Mouse (Mus musculus): Measurements from ENCODE around the gene Ube2r2.

Gene Ube2r2

GRCm38 (mm10) chr4:41135711-41136453 lies at the start of gene Ube2r2:
Ube2r2 (plus strand) TSS chr4:41135743.
- in situ Hi-C loops (cut with MboI; ENCODE audit: unreplicated experiment in 2 of 2) = loop anchor here in 1 of 2 experiments (25.0 kb wide), 1 partner anchor 374 kb away; the partner anchor contains the start of gene Smu1

GRCm38 (mm10) chr4:41086947-41087346 lies 48.6 kb upstream of the Ube2r2 start:
- in situ Hi-C loops (cut with MboI; ENCODE audit: unreplicated experiment in 2 of 2) = no loop called here

- in situ Hi-C loops (cut with MboI; ENCODE audit: unreplicated experiment in 2 of 2) = no loop called here
These were observed 47.9 kb upstream of the Ube2r2 start for GRCm38 (mm10) chr4:41087459-41088298.

GRCm38 (mm10) chr4:41089189-41089588 lies 46.4 kb upstream of the Ube2r2 start:
- in situ Hi-C loops (cut with MboI; ENCODE audit: unreplicated experiment in 2 of 2) = no loop called here

GRCm38 (mm10) chr4:41089705-41090104 lies 45.8 kb upstream of the Ube2r2 start:
- in situ Hi-C loops (cut with MboI; ENCODE audit: unreplicated experiment in 2 of 2) = no loop called here

- in situ Hi-C loops (cut with MboI; ENCODE audit: unreplicated experiment in 2 of 2) = no loop called here
These were observed 44.2 kb upstream of the Ube2r2 start for GRCm38 (mm10) chr4:41091391-41091790.

- in situ Hi-C loops (cut with MboI; ENCODE audit: unreplicated experiment in 2 of 2) = no loop called here
These were observed 42.6 kb upstream of the Ube2r2 start for GRCm38 (mm10) chr4:41092958-41093357.

GRCm38 (mm10) chr4:41094361-41094760 lies 41.2 kb upstream of the Ube2r2 start:
- in situ Hi-C loops (cut with MboI; ENCODE audit: unreplicated experiment in 2 of 2) = no loop called here

GRCm38 (mm10) chr4:41096169-41096568 lies 39.4 kb upstream of the Ube2r2 start:
- in situ Hi-C loops (cut with MboI; ENCODE audit: unreplicated experiment in 2 of 2) = no loop called here

GRCm38 (mm10) chr4:41096794-41097193 lies 38.7 kb upstream of the Ube2r2 start:
- in situ Hi-C loops (cut with MboI; ENCODE audit: unreplicated experiment in 2 of 2) = no loop called here

GRCm38 (mm10) chr4:41097381-41097780 lies 38.2 kb upstream of the Ube2r2 start:
- in situ Hi-C loops (cut with MboI; ENCODE audit: unreplicated experiment in 2 of 2) = no loop called here

- in situ Hi-C loops (cut with MboI; ENCODE audit: unreplicated experiment in 2 of 2) = no loop called here
These were observed 37.5 kb upstream of the Ube2r2 start, which contains the start of gene Aqp3 for GRCm38 (mm10) chr4:41097871-41098576. Aqp3 (minus strand) TSS chr4:41098183.

- in situ Hi-C loops (cut with MboI; ENCODE audit: unreplicated experiment in 2 of 2) = no loop called here
These were observed 37.0 kb upstream of the Ube2r2 start for GRCm38 (mm10) chr4:41098577-41098951.

- in situ Hi-C loops (cut with MboI; ENCODE audit: unreplicated experiment in 2 of 2) = loop anchor here in 1 of 2 experiments (25.0 kb wide), 1 partner anchor 814 kb away; the partner anchor contains the start of gene Ndufb6
These were observed 34.6 kb upstream of the Ube2r2 start for GRCm38 (mm10) chr4:41100986-41101385.

- in situ Hi-C loops (cut with MboI; ENCODE audit: unreplicated experiment in 2 of 2) = loop anchor here in 1 of 2 experiments (25.0 kb wide), 1 partner anchor 816 kb away; the partner anchor contains the start of gene Ndufb6
These were observed 32.6 kb upstream of the Ube2r2 start for GRCm38 (mm10) chr4:41102901-41103300.

GRCm38 (mm10) chr4:41107440-41107839 lies 28.1 kb upstream of the Ube2r2 start:
- in situ Hi-C loops (cut with MboI; ENCODE audit: unreplicated experiment in 2 of 2) = loop anchor here in 1 of 2 experiments (25.0 kb wide), 1 partner anchor 820 kb away; the partner anchor contains the start of gene Ndufb6

- in situ Hi-C loops (cut with MboI; ENCODE audit: unreplicated experiment in 2 of 2) = loop anchor here in 1 of 2 experiments (25.0 kb wide), 1 partner anchor 822 kb away; the partner anchor contains the start of gene Ndufb6
These were observed 26.7 kb upstream of the Ube2r2 start for GRCm38 (mm10) chr4:41108717-41109425.

GRCm38 (mm10) chr4:41114358-41115070 lies 21.0 kb upstream of the Ube2r2 start:
- in situ Hi-C loops (cut with MboI; ENCODE audit: unreplicated experiment in 2 of 2) = loop anchor here (5.0 to 25.0 kb wide), 4 partner anchors 52 to 827 kb away; partner anchors contain the start of genes Ndufb6 (in 1 of the 2) and Ubap2 (in 1 of the 2)

GRCm38 (mm10) chr4:41115074-41115473 lies 20.5 kb upstream of the Ube2r2 start:
- in situ Hi-C loops (cut with MboI; ENCODE audit: unreplicated experiment in 2 of 2) = loop anchor here (5.0 to 25.0 kb wide), 4 partner anchors 53 to 828 kb away; partner anchors contain the start of genes Ndufb6 (in 1 of the 2) and Ubap2 (in 1 of the 2)

Measured in v-Abl transformed pro-B cells (cell line).